Mouse (Mus musculus): Measurements from ENCODE around the gene Dennd2a. TPM values are rescaled to one million over a fixed set of nuclear protein-coding genes. Genes with fewer than 3 reads are reported as not detected.

The Dennd2a gene
- polyA plus RNA-seq, 1 experiment from 2014 or later: 18.9 TPM

DNA sequence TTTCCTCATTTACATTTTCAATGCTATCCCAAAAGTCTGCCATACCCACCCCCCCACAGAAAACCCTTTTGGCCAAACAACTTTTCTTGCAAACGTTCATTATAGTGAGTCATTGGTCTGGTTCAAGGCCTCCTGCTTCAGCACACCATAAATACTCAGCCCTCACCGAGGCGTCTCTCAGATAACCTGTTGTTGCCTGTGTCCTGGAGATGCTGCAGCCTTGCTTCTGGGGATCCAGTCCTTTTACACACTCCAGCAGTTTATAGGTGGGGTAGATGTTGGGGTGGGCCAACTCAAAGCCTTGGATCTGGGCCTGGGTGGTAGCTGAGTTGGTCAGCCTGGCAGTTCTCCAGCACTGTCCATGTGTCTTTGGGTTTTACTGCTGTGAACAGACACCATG is 12.8 kb upstream of the Dennd2a start:
- H3K9ac ChIP-seq (ENCODE audit: low read length): no peak overlapping the region
- H3K4me2 ChIP-seq (ENCODE audit: low read length): no peak overlapping the region
- no peaks in the 10 kb centered on the region for H3K36me3 ChIP-seq (ENCODE audit: control insufficient read depth, insufficient read depth, low read length)
- WGBS: 44% methylated on average over 3 of the region's 3 CpGs
- peaks cover 6% of the 10 kb centered on the region for H3K4me1 ChIP-seq (replicated peaks; ENCODE audit: control insufficient read depth, insufficient read depth, low read length)
- no peaks in the 10 kb centered on the region for H3K27me3 ChIP-seq (replicated peaks; ENCODE audit: control insufficient read depth, insufficient read depth, low read length)
- DNase-seq (ENCODE audit: low spot score) (no peak), ATAC-seq (replicated peaks; ENCODE audit: low FRiP score, low TSS enrichment, low read depth) (no peak)
- no peaks in the 10 kb centered on the region for H3K9me3 ChIP-seq (ENCODE audit: control insufficient read depth, low read length)
- H3K27ac ChIP-seq (ENCODE audit: low read depth): no peak overlapping the region
- H3K4me3 ChIP-seq (ENCODE audit: low read depth, low read length): no peak overlapping the region

DNA sequence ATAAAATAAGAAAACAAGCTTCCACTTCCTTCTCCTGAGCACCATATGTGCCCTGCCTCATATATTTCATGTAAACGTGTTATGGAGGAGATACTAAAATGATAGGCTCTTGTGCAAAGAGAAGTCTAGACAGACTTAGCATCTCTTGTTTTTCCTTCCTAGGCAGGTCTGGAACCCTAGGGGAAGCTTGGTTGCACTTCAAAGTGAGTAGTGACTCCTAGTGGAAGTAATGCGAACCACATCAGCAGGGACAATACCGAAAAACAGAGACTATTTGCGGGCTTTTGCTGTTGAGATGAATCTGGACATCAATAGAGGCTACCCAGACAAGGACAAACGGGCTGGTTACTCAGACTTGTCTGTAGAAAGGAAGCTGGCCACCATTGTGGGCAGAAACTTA is 9.9 kb upstream of the Dennd2a start:
- H3K9ac ChIP-seq (ENCODE audit: low read length): no peak overlapping the region
- no peaks in the 10 kb centered on the region for H3K9me3 ChIP-seq (ENCODE audit: control insufficient read depth, low read length)
- peak; percentile 59 for DNase-seq (ENCODE audit: low spot score)
- H3K27ac ChIP-seq (ENCODE audit: low read depth): no peak overlapping the region
- ATAC-seq (replicated peaks; ENCODE audit: low FRiP score, low TSS enrichment, low read depth): no peak
- no peak overlapping the region for H3K4me3 ChIP-seq (ENCODE audit: low read depth, low read length)
- H3K27me3 ChIP-seq (replicated peaks; ENCODE audit: control insufficient read depth, insufficient read depth, low read length): no peaks in the 10 kb centered on the region
- 17% methylated on average over 5 of the region's 5 CpGs for WGBS
- H3K4me2 ChIP-seq (ENCODE audit: low read length): no peak overlapping the region
- no peaks in the 10 kb centered on the region for H3K36me3 ChIP-seq (ENCODE audit: control insufficient read depth, insufficient read depth, low read length)
- no peaks in the 10 kb centered on the region for H3K4me1 ChIP-seq (replicated peaks; ENCODE audit: control insufficient read depth, insufficient read depth, low read length)

DNA sequence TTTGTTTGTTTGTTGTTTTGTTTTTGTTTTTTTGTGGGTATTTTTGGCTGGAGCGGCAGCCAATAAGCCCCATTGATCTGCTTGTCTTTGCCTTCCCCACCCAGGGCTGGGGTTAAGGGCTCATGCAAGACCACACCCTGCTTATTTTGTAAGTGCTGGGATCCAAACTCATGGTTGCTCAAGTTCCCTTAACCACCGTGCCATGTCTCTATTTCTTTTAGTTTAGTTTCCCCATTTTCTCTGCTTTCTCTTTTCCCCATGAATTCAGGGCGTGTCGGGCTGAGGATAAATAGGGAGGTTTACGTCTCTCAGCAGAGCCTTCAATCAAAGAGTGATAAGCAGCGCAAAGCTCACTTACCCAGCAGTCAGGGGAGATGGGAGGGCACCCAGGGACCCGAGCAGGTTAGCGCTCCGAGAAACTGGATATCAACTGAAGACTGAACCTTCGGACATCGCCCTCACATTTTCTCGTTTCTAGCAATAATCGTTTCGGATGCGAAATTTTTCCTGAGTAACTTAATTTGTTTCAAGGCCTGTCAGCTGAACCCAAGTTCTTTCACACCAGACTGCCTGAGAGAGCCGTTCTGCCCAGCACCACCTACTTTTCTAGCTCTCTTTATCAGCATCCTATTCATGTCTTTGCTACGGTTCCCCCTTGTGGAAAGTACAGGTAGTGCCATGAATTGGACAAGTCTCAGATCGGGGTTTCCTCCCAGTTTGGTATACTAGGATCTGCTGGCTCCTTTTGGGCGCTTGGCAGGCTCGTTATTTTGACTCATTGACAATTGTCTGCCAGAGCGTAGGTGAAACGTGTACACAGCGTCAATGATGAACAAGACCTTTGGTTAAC is 4.7 kb upstream of the Dennd2a start:
- H3K27me3 ChIP-seq (replicated peaks; ENCODE audit: control insufficient read depth, insufficient read depth, low read length): no peaks in the 10 kb centered on the region
- ATAC-seq (replicated peaks; ENCODE audit: low FRiP score, low TSS enrichment, low read depth): peak; percentile 37; the same call in 1 of the 2 replicates
- H3K9me3 ChIP-seq (ENCODE audit: control insufficient read depth, low read length): no peaks in the 10 kb centered on the region
- no peak overlapping the region for H3K27ac ChIP-seq (ENCODE audit: low read depth)
- DNase-seq (ENCODE audit: low spot score): peak; percentile 87
- no peak overlapping the region for H3K4me3 ChIP-seq (ENCODE audit: low read depth, low read length)
- 21% methylated on average over 23 of the region's 23 CpGs for WGBS
- peak overlapping the region; percentile 26 for H3K4me2 ChIP-seq (ENCODE audit: low read length)
- H3K4me1 ChIP-seq (replicated peaks; ENCODE audit: control insufficient read depth, insufficient read depth, low read length): peaks cover 10% of the 10 kb centered on the region; the same call in 1 of the 2 replicates
- H3K36me3 ChIP-seq (ENCODE audit: control insufficient read depth, insufficient read depth, low read length): no peaks in the 10 kb centered on the region
- no peak overlapping the region for H3K9ac ChIP-seq (ENCODE audit: low read length)

DNA sequence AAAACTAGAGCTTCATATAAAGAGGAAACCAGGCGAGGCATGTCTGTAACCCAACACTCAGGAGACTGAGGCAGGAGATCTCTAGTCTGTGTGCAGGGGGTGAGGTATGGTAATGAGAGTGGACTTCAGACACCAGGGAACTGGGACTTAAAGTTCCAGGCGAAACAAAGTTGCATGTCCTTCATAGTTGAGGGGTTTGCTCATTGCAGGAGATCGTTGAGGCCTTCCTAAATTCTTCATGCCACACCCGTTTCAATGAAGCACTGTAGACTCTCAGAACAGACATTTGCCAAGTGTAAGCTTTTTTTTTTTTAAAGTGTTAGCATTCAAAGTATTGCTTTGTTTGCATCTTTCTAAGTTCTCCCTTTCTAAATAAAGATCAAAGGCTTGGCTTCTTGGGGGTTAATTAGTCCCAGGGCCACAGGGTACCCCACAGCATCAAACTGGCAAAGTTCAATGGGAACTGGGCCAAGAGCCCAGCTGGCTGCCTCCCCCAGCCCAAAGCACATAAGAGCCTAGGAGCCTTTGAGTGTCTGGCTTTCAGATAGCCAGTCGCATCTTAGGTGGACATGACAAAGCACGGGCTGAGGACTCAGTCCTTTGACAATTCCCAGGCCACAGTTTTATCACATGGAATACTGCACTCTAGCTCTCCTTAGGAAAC is 1.7 kb upstream of the Dennd2a start:
- ATAC-seq (replicated peaks; ENCODE audit: low FRiP score, low TSS enrichment, low read depth): no peak

DNA sequence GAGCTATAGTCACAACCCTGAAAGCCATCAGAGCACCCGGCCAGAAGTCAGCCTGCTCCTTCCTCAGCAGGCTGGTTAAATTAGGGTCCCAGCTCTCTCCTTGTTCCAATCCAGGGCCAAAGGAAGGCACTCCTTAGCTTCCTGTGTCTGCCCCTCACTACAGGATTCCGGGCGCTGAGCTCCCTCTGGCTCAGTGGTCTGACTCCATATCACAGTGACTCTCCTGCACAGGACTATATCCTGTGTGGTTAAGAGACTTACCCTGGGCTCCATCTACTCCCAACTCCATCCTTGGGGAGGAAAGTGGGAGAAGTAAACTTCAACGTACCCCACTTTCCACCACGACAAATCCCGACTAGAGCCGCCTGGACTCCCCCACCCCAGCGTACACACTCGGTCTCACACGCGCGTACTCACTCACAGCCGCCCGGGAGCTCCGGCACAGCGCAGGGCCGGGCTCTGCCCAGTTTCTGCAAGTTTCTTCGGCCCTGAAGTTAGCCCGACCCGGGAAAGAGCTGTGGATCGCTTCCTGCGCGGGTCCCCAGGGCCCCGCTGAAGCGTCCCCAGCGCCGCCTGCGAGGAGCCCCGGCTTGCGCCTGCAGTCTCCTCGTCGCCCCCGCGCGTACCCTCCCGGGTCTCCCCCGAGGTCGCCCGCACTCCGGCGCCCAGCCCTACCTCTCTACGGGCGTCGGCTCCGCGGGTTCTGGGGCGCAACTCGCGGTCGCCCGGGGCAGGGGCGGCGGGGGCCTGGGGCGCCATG is 587 bp downstream of the Dennd2a start:
- Histone ChIP-seq H3K4me2 (ENCODE audit: low read length) (peak overlapping the region; percentile 68), H3K27me3 (replicated peaks; ENCODE audit: control insufficient read depth, insufficient read depth, low read length) (no peaks in the 10 kb centered on the region), H3K36me3 (ENCODE audit: control insufficient read depth, insufficient read depth, low read length) (no peaks in the 10 kb centered on the region), H3K4me1 (replicated peaks; ENCODE audit: control insufficient read depth, insufficient read depth, low read length) (peaks cover 30% of the 10 kb centered on the region), H3K4me3 (ENCODE audit: low read depth, low read length) (peak overlapping the region; percentile 80), H3K9ac (ENCODE audit: low read length) (peak overlapping the region; percentile 96), H3K27ac (ENCODE audit: low read depth) (peak overlapping the region; percentile 96), H3K9me3 (ENCODE audit: control insufficient read depth, low read length) (no peaks in the 10 kb centered on the region)
- ATAC-seq (replicated peaks; ENCODE audit: low FRiP score, low TSS enrichment, low read depth) (peak; percentile 73), DNase-seq (ENCODE audit: low spot score) (peak; percentile 86)
- 1% methylated on average over 52 of the region's 54 CpGs for WGBS

More for the DNA sequence above, 1.7 kb upstream of the Dennd2a start:
- no peaks in the 10 kb centered on the region for H3K27me3 ChIP-seq (replicated peaks; ENCODE audit: control insufficient read depth, insufficient read depth, low read length)
- 52% methylated on average over 6 of the region's 6 CpGs for WGBS
- H3K9me3 ChIP-seq (ENCODE audit: control insufficient read depth, low read length): no peaks in the 10 kb centered on the region
- H3K4me3 ChIP-seq (ENCODE audit: low read depth, low read length): no peak overlapping the region
- DNase-seq (ENCODE audit: low spot score): no peak
- H3K9ac ChIP-seq (ENCODE audit: low read length): no peak overlapping the region
- no peak overlapping the region; the same call in 1 of the 2 replicates for H3K27ac ChIP-seq (ENCODE audit: low read depth)
- no peaks in the 10 kb centered on the region for H3K36me3 ChIP-seq (ENCODE audit: control insufficient read depth, insufficient read depth, low read length)
- H3K4me2 ChIP-seq (ENCODE audit: low read length): no peak overlapping the region
- H3K4me1 ChIP-seq (replicated peaks; ENCODE audit: control insufficient read depth, insufficient read depth, low read length): peaks cover 25% of the 10 kb centered on the region

DNA sequence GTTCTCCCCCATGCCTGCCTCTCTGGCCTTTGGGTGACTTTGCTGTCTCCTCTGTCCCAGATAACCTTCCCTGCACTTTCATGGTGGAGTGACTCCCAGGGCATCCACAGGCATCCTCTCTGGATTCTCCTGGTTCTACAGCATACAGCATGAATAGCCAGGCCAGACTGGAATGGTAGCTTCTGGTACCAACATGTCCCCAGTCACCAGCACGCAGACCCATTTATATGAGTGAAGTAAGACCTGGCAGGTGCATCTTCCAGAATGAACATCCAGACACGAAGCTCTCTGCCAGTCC is 2.1 kb downstream of the Dennd2a start:
- Histone ChIP-seq H3K27ac (ENCODE audit: low read depth) (no peak overlapping the region), H3K4me2 (ENCODE audit: low read length) (peak overlapping the region; percentile 68), H3K4me1 (replicated peaks; ENCODE audit: control insufficient read depth, insufficient read depth, low read length) (peaks cover 30% of the 10 kb centered on the region), H3K4me3 (ENCODE audit: low read depth, low read length) (0 out of 2 replicates have a peak overlapping the region, but pooled peaks have one; percentile 80), H3K9ac (ENCODE audit: low read length) (no peak overlapping the region), H3K36me3 (ENCODE audit: control insufficient read depth, insufficient read depth, low read length) (no peaks in the 10 kb centered on the region), H3K9me3 (ENCODE audit: control insufficient read depth, low read length) (no peaks in the 10 kb centered on the region), H3K27me3 (replicated peaks; ENCODE audit: control insufficient read depth, insufficient read depth, low read length) (no peaks in the 10 kb centered on the region)
- 64% methylated on average over 2 of the region's 2 CpGs for WGBS
- no peak for DNase-seq (ENCODE audit: low spot score)
- ATAC-seq (replicated peaks; ENCODE audit: low FRiP score, low TSS enrichment, low read depth): no peak

DNA sequence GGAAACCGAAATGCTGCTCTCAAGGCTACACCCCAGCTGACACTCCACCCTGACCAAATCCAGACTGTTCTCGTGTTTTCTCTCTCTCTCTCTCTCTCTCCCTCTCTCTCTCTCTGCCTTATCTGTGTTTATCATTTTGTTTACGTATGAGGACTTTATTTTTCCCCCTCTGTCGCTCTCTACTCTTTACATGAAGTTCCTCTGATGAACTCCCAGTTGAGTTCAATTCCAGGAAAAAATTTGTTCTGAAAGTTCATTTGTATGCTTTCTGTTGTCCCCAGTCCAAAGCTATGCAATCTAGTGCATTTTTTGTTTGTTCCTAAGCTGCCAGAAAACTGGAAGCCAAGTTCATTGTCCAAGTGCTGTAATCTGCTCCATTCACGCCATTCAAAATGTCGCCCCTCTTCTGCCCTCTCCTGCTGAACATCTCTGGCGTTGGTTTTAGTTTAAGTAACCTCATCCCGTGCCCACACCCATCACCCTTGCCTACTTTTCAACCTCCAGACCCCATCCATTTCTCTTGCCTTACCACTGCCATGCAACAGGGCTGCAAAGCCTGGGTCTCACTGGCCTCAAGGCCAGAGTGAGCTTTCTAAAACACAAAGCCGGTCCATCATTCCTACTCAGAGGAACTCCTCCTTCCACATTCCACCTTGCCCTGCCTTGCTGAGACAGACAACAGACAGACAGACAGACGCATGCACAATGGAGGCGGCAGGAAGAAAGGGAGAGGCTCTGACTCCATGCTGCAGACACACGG is 2.6 kb downstream of the Dennd2a start:
- peaks cover 30% of the 10 kb centered on the region for H3K4me1 ChIP-seq (replicated peaks; ENCODE audit: control insufficient read depth, insufficient read depth, low read length)
- peak overlapping the region; percentile 68 for H3K4me2 ChIP-seq (ENCODE audit: low read length)
- H3K9ac ChIP-seq (ENCODE audit: low read length): no peak overlapping the region
- no peak for ATAC-seq (replicated peaks; ENCODE audit: low FRiP score, low TSS enrichment, low read depth)
- DNase-seq (ENCODE audit: low spot score): no peak
- H3K9me3 ChIP-seq (ENCODE audit: control insufficient read depth, low read length): no peaks in the 10 kb centered on the region
- 57% methylated on average over 12 of the region's 12 CpGs for WGBS
- no peak overlapping the region for H3K27ac ChIP-seq (ENCODE audit: low read depth)
- no peaks in the 10 kb centered on the region for H3K27me3 ChIP-seq (replicated peaks; ENCODE audit: control insufficient read depth, insufficient read depth, low read length)
- no peaks in the 10 kb centered on the region for H3K36me3 ChIP-seq (ENCODE audit: control insufficient read depth, insufficient read depth, low read length)
- H3K4me3 ChIP-seq (ENCODE audit: low read depth, low read length): no peak overlapping the region

DNA sequence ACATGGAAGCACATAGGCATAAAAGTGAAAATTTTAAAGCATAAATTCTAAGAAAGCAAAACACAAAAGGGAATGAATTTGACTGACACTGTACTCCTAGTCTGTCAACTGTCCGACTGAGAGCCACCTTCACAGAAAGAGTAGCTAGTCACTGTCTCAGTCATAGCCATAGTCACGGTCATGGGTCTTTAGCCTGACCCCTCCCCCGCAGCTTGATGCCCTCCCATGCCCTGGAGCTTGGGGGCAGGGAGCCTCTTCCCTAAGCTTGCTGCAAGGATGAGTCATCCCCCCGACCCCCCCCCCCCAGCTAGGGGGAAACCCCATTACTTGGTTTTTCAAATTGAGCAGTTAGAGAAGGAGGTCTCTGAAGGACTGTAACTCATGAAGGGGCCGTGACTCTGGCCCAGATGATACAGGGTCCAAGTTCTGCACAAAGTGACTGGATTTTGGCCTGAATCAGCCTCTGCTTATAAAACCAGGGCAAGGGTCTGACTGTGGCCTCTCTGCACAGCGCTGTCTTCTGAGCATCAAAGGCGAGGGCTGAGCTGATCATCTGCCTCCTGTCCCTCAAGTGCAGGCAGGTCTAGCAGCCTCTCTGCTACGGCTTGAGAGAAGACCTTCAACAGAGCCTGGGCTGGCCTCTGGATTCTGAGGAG is 5.6 kb downstream of the Dennd2a start:
- Histone ChIP-seq H3K4me1 (replicated peaks; ENCODE audit: control insufficient read depth, insufficient read depth, low read length) (peaks cover 26% of the 10 kb centered on the region), H3K9me3 (ENCODE audit: control insufficient read depth, low read length) (no peaks in the 10 kb centered on the region), H3K27me3 (replicated peaks; ENCODE audit: control insufficient read depth, insufficient read depth, low read length) (no peaks in the 10 kb centered on the region), H3K27ac (ENCODE audit: low read depth) (no peak overlapping the region), H3K4me3 (ENCODE audit: low read depth, low read length) (no peak overlapping the region), H3K4me2 (ENCODE audit: low read length) (no peak overlapping the region), H3K9ac (ENCODE audit: low read length) (no peak overlapping the region), H3K36me3 (ENCODE audit: control insufficient read depth, insufficient read depth, low read length) (no peaks in the 10 kb centered on the region)
- ATAC-seq (replicated peaks; ENCODE audit: low FRiP score, low TSS enrichment, low read depth): no peak
- DNase-seq (ENCODE audit: low spot score): no peak
- WGBS: 55% methylated on average over 8 of the region's 8 CpGs
